Mouse (Mus musculus): ENCODE data around the gene Runx3. TPM values are rescaled to one million over a fixed set of nuclear protein-coding genes. Genes with fewer than 3 reads are reported as not detected.

Gene Runx3
- 1.5 and 2.0 TPM in 2 replicates for polyA plus RNA-seq (2016; fragmentation: Nextera tagmentation; extraction: Ambion mirVana)

GRCm38 (mm10) chr4:135120342-135121100 is at the start of gene Runx3:
Gene Runx3 (plus strand): TSS chr4:135120652.
- 0 out of 2 replicates have a peak within 1 kb of the TSS, but pooled peaks have one; percentile 34 for H3K9ac ChIP-seq (replicated peaks)
- H3K27ac ChIP-seq, result peak within 1 kb of the TSS; percentile 51; the same call in 1 of the 2 replicates
- no peak within 1 kb of the TSS for H3K4me2 ChIP-seq
- WGBS, result 77% methylated on average over 18 of the region's 18 CpGs
- no peaks in the 10 kb centered on the region for H3K9me3 ChIP-seq
- peaks cover 13% of the 10 kb centered on the region; the same call in 1 of the 2 replicates for H3K27me3 ChIP-seq
- H3K4me3 ChIP-seq (replicated peaks), result no peak within 1 kb of the TSS
- H3K36me3 ChIP-seq, result no peaks in the 10 kb centered on the region
- H3K4me1 ChIP-seq (replicated peaks), result peaks cover 21% of the 10 kb centered on the region
- ATAC-seq (ENCODE audit: insufficient number of reproducible peaks, insufficient read depth, low FRiP score, low TSS enrichment, low read depth), result no peak

DNA sequence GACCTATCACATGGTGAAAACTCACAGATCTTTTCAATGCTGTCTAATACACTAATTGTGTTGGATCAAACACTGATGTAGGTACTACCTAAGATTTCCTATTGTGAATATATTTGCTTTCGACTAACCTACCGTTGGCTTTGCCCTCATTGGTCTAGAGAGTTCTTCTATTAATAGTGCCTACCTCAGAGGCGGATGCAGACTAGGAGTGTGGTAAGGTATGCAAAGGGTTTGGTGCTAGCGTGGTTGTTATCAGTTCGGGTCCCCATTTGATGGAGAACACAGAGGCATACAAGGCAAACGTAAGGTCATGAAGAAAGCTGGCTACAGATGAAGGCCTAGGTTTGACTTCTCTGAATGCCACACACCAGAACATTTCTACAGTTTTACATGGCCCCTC is 47.8 kb upstream of the Runx3 start:
- no peaks in the 10 kb centered on the region for H3K9me3 ChIP-seq
- ATAC-seq (ENCODE audit: insufficient number of reproducible peaks, insufficient read depth, low FRiP score, low TSS enrichment, low read depth), result no peak
- H3K9ac ChIP-seq (replicated peaks), result no peak overlapping the region
- H3K4me2 ChIP-seq, result no peak overlapping the region
- H3K27me3 ChIP-seq, result peaks cover 4% of the 10 kb centered on the region; the same call in 1 of the 2 replicates
- no peaks in the 10 kb centered on the region for H3K4me1 ChIP-seq (replicated peaks)
- no peaks in the 10 kb centered on the region for H3K36me3 ChIP-seq
- H3K27ac ChIP-seq, result no peak overlapping the region
- WGBS, result 89% methylated on average over 6 of the region's 6 CpGs
- H3K4me3 ChIP-seq (replicated peaks), result no peak overlapping the region

DNA sequence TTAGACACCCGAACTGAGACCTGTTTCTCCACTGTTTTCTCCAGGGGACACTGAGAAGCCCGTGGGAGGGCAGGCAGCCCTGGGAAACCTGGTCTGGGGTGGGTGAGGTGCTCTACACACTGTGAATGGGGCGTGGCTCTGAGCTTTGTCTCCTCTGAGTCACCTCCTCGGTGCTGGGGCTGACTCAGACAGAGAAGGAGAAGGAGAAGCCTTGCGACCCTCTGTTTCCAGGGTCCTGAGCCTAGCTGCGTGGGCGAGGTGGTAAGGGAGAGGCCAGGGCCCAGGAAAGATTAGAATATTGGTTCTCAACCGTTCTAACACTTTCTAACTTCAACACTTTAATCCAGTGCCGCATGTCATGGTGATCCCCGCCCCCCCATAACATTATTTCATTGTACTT is 46.9 kb upstream of the Runx3 start:
- Histone ChIP-seq H3K36me3 (no peaks in the 10 kb centered on the region), H3K4me2 (no peak overlapping the region), H3K27ac (no peak overlapping the region), H3K9ac (replicated peaks) (no peak overlapping the region), H3K4me1 (replicated peaks) (no peaks in the 10 kb centered on the region), H3K4me3 (replicated peaks) (no peak overlapping the region), H3K9me3 (no peaks in the 10 kb centered on the region), H3K27me3 (no peaks in the 10 kb centered on the region)
- WGBS, result 73% methylated on average over 10 of the region's 10 CpGs
- no peak for ATAC-seq (ENCODE audit: insufficient number of reproducible peaks, insufficient read depth, low FRiP score, low TSS enrichment, low read depth)

DNA sequence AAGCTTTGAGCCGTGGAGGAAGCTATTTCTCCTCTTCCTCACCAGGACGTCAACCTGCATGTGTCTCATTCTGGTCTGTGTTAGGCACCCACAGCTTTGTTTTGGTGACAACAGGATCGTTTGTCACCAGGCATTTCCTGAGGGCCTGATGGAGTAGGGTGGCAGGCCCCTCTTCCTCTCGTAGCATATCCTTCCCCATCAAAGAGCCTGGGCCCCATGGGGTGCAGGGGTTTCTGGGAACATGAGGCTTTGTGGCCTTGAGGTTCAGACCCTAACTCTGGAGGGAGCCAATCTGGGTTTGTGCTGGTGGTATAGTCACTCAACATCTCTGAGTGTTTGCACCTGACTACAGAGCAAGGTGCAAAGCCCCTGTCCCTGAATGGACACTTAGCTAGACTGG is 45.8 kb upstream of the Runx3 start:
- H3K27ac ChIP-seq, result no peak overlapping the region
- WGBS, result 53% methylated on average over 4 of the region's 4 CpGs
- peaks cover under 1% of the 10 kb centered on the region for H3K4me1 ChIP-seq (replicated peaks)
- H3K36me3 ChIP-seq, result no peaks in the 10 kb centered on the region
- H3K4me2 ChIP-seq, result no peak overlapping the region
- H3K27me3 ChIP-seq, result no peaks in the 10 kb centered on the region
- H3K4me3 ChIP-seq (replicated peaks), result no peak overlapping the region
- H3K9me3 ChIP-seq, result no peaks in the 10 kb centered on the region
- ATAC-seq (ENCODE audit: insufficient number of reproducible peaks, insufficient read depth, low FRiP score, low TSS enrichment, low read depth), result no peak
- H3K9ac ChIP-seq (replicated peaks), result no peak overlapping the region

- H3K27ac ChIP-seq, result no peak overlapping the region
- no peak overlapping the region for H3K4me3 ChIP-seq (replicated peaks)
- 87% methylated on average over 6 of the region's 6 CpGs for WGBS
- H3K4me2 ChIP-seq, result no peak overlapping the region
- no peak for ATAC-seq (ENCODE audit: insufficient number of reproducible peaks, insufficient read depth, low FRiP score, low TSS enrichment, low read depth)
- H3K4me1 ChIP-seq (replicated peaks), result peaks cover 8% of the 10 kb centered on the region
- no peaks in the 10 kb centered on the region for H3K27me3 ChIP-seq
- no peaks in the 10 kb centered on the region for H3K9me3 ChIP-seq
- no peak overlapping the region for H3K9ac ChIP-seq (replicated peaks)
- no peaks in the 10 kb centered on the region for H3K36me3 ChIP-seq
Measured at GRCm38 (mm10) chr4:135075360-135075759, 45.1 kb upstream of the Runx3 start.

GRCm38 (mm10) chr4:135076611-135077010 is 43.8 kb upstream of the Runx3 start:
- 86% methylated on average over 5 of the region's 5 CpGs for WGBS
- no peaks in the 10 kb centered on the region for H3K27me3 ChIP-seq
- H3K9me3 ChIP-seq, result no peaks in the 10 kb centered on the region
- ATAC-seq (ENCODE audit: insufficient number of reproducible peaks, insufficient read depth, low FRiP score, low TSS enrichment, low read depth), result no peak
- no peak overlapping the region for H3K27ac ChIP-seq
- H3K9ac ChIP-seq (replicated peaks), result no peak overlapping the region
- H3K4me2 ChIP-seq, result no peak overlapping the region
- peaks cover 12% of the 10 kb centered on the region for H3K4me1 ChIP-seq (replicated peaks)
- H3K36me3 ChIP-seq, result no peaks in the 10 kb centered on the region
- H3K4me3 ChIP-seq (replicated peaks), result no peak overlapping the region

GRCm38 (mm10) chr4:135077196-135077595 is 43.3 kb upstream of the Runx3 start:
- ATAC-seq (ENCODE audit: insufficient number of reproducible peaks, insufficient read depth, low FRiP score, low TSS enrichment, low read depth), result no peak
- Histone ChIP-seq H3K9ac (replicated peaks) (no peak overlapping the region), H3K9me3 (no peaks in the 10 kb centered on the region)

DNA sequence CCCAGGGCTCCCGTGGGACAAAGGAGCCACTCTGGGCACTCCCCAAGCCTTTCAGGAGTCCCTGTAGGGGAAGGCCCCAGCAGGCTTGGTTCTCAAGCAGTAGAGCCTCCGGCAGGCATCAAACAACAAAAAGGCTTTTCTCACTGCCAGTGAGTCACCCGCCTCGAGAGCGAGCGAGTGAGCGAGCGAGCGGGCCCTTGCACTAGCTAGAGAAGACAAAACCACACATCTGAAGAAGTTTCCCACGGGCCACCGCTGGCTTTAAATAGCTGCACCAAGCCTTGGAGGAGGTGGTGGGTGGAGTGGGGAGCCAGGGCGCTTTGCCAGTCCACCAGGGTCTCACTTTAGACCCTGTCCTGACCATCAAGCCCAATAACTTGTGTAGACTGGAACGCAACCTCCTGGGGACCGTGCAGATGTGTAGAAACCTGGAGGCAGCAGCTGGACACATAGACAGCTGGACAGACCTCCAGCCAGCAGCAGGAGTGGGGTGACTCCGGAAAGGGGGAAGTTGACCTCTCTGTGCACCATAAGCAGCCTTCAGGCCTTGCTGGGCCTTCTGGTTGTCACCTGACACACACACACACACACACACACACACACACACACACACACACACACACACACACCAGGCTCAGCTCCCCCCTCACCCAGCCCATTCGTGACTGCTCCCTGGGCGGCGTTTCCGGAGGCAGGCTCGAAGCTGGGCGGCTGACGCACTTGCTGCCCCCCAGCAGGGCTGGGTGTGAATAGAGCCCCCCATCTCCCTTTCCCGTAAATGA is 40.4 kb upstream of the Runx3 start:
- no peak for ATAC-seq (ENCODE audit: insufficient number of reproducible peaks, insufficient read depth, low FRiP score, low TSS enrichment, low read depth)
- H3K9ac ChIP-seq (replicated peaks), result no peak overlapping the region
- H3K4me2 ChIP-seq, result no peak overlapping the region

More at GRCm38 (mm10) chr4:135077196-135077595, 43.3 kb upstream of the Runx3 start:
- H3K27me3 ChIP-seq, result no peaks in the 10 kb centered on the region
- 82% methylated on average over 9 of the region's 9 CpGs for WGBS
- H3K36me3 ChIP-seq, result no peaks in the 10 kb centered on the region
- peaks cover 12% of the 10 kb centered on the region for H3K4me1 ChIP-seq (replicated peaks)
- H3K27ac ChIP-seq, result no peak overlapping the region
- H3K4me2 ChIP-seq, result no peak overlapping the region
- H3K4me3 ChIP-seq (replicated peaks), result no peak overlapping the region

GRCm38 (mm10) chr4:135080641-135080920 is 39.9 kb upstream of the Runx3 start:
- H3K27ac ChIP-seq, result 0 out of 2 replicates have a peak overlapping the region, but pooled peaks have one; percentile 25
- H3K9me3 ChIP-seq, result no peaks in the 10 kb centered on the region
- 59% methylated on average over 7 of the region's 7 CpGs for WGBS
- H3K9ac ChIP-seq (replicated peaks), result no peak overlapping the region
- no peaks in the 10 kb centered on the region for H3K27me3 ChIP-seq
- ATAC-seq (ENCODE audit: insufficient number of reproducible peaks, insufficient read depth, low FRiP score, low TSS enrichment, low read depth), result no peak
- no peaks in the 10 kb centered on the region for H3K36me3 ChIP-seq
- no peak overlapping the region for H3K4me3 ChIP-seq (replicated peaks)
- peaks cover 28% of the 10 kb centered on the region for H3K4me1 ChIP-seq (replicated peaks)
- H3K4me2 ChIP-seq, result no peak overlapping the region

More for the DNA sequence above, 40.4 kb upstream of the Runx3 start:
- no peak overlapping the region for H3K4me3 ChIP-seq (replicated peaks)
- H3K27me3 ChIP-seq, result no peaks in the 10 kb centered on the region
- no peaks in the 10 kb centered on the region for H3K9me3 ChIP-seq
- 0 out of 2 replicates have a peak overlapping the region, but pooled peaks have one; percentile 25 for H3K27ac ChIP-seq
- no peaks in the 10 kb centered on the region for H3K36me3 ChIP-seq
- WGBS, result 68% methylated on average over 23 of the region's 23 CpGs
- peaks cover 28% of the 10 kb centered on the region for H3K4me1 ChIP-seq (replicated peaks)

- H3K36me3 ChIP-seq, result no peaks in the 10 kb centered on the region
Measured at GRCm38 (mm10) chr4:135083089-135083488, 37.4 kb upstream of the Runx3 start.

GRCm38 (mm10) chr4:135085077-135085853 is 35.2 kb upstream of the Runx3 start:
- Histone ChIP-seq H3K4me3 (replicated peaks) (no peak overlapping the region), H3K36me3 (no peaks in the 10 kb centered on the region), H3K9ac (replicated peaks) (no peak overlapping the region), H3K27me3 (peaks cover 4% of the 10 kb centered on the region), H3K4me1 (replicated peaks) (peaks cover 31% of the 10 kb centered on the region), H3K4me2 (no peak overlapping the region), H3K9me3 (no peaks in the 10 kb centered on the region), H3K27ac (no peak overlapping the region)
- WGBS, result 73% methylated on average over 13 of the region's 13 CpGs
- ATAC-seq (ENCODE audit: insufficient number of reproducible peaks, insufficient read depth, low FRiP score, low TSS enrichment, low read depth), result no peak

More at GRCm38 (mm10) chr4:135083089-135083488, 37.4 kb upstream of the Runx3 start:
- Histone ChIP-seq H3K9ac (replicated peaks) (no peak overlapping the region), H3K4me1 (replicated peaks) (peaks cover 29% of the 10 kb centered on the region), H3K27ac (0 out of 2 replicates have a peak overlapping the region, but pooled peaks have one; percentile 35), H3K4me3 (replicated peaks) (no peak overlapping the region), H3K4me2 (no peak overlapping the region), H3K9me3 (no peaks in the 10 kb centered on the region), H3K27me3 (peaks cover 1% of the 10 kb centered on the region; the same call in 1 of the 2 replicates)
- WGBS, result 68% methylated on average over 6 of the region's 6 CpGs
- ATAC-seq (ENCODE audit: insufficient number of reproducible peaks, insufficient read depth, low FRiP score, low TSS enrichment, low read depth), result no peak

All from limb, embryonic 12.5 days (tissue).